Mouse (Mus musculus): Measurements from ENCODE around the gene Sema4d. TPM values are rescaled to one million over a fixed set of nuclear protein-coding genes. Genes with fewer than 3 reads are reported as not detected.

Gene Sema4d
- total RNA-seq, 2 experiments from 2014 or later: 6.5 to 18.8 TPM

GRCm38 (mm10) chr13:51783857-51784256 is 9.7 kb downstream of the Sema4d start:
- no peak for ATAC-seq (replicated peaks; ENCODE audit: low FRiP score, poor library complexity, severe bottlenecking)

- ATAC-seq (replicated peaks; ENCODE audit: low FRiP score, poor library complexity, severe bottlenecking): no peak
These were observed 12.9 kb downstream of the Sema4d start for GRCm38 (mm10) chr13:51780509-51781155.

DNA sequence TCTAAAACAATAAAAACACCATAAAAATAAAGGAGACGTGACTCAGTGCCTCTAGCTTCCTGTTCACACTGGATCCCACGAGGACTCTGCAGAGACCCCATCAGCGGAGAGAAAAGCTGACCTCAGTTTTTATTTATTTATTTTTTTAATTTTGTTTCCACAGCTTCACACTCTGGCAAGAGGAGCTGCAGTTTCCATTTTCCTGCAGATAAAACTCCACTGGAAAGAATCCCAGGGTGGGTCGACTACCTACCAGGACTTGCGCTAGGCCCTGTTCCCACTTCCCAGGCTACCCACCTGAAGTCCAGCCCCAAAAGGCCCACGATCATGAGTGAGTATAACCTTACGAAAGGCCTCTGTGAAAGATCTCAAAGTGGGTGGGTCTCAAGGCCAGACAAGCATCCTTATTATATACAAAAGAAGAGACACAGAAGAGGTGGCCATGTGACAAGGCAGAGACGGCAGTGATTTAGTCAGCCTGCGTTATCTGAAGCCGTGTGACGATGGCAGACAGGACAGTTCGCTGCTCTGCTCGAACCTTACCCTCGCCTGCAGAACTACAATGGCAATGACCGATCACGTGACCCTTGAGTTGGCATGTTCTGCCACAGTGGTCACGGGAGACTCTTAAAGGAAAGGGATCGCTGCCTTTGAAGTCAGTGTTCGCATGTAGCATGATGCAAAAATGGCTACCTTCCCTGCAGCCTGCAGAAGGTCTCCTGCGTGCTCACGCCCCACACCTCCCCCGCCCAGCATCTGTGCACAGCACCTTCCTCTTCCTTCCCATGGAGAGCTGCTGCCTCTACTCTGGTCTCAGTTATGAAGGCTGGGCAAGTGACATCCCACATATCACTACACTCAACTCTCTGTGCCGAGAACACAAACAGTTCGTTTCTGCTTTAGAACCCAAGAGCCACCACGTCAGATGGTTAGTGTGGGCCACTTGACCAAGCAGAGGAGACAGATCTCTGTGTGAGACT is 14.3 kb downstream of the Sema4d start:
- no peak for ATAC-seq (replicated peaks; ENCODE audit: low FRiP score, poor library complexity, severe bottlenecking)

DNA sequence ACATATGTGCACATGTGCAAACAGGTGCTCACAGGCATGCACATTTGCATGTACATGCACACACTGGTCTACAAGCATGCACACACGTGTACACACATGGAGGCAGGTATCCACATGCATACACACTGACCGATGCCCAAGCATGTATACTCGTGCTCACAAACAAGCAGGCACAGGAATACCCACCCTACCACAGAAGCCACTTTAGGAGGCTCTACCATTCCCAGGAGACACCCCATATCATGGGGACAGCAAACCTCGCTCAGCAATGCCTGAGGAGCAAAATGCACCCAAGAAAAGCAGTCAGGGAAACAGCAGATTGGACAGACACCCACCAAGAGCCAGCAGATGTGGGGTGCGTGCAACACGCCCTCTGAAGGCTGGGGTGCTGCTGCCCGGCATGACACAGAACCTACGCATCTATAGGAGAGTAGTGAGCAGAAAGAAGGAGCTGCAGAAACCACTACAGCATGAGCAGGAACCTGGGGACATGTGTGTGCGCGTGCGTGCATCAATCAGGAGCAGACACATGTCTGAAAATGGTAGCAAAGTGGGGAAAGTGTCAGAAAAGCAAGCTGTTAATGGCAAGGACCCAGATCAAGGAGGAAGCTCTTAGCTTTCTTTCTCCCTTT is 15.1 kb downstream of the Sema4d start:
- ATAC-seq (replicated peaks; ENCODE audit: low FRiP score, poor library complexity, severe bottlenecking): no peak

- no peak for ATAC-seq (replicated peaks; ENCODE audit: low FRiP score, poor library complexity, severe bottlenecking)
These were observed 15.7 kb downstream of the Sema4d start for GRCm38 (mm10) chr13:51777738-51778274.

DNA sequence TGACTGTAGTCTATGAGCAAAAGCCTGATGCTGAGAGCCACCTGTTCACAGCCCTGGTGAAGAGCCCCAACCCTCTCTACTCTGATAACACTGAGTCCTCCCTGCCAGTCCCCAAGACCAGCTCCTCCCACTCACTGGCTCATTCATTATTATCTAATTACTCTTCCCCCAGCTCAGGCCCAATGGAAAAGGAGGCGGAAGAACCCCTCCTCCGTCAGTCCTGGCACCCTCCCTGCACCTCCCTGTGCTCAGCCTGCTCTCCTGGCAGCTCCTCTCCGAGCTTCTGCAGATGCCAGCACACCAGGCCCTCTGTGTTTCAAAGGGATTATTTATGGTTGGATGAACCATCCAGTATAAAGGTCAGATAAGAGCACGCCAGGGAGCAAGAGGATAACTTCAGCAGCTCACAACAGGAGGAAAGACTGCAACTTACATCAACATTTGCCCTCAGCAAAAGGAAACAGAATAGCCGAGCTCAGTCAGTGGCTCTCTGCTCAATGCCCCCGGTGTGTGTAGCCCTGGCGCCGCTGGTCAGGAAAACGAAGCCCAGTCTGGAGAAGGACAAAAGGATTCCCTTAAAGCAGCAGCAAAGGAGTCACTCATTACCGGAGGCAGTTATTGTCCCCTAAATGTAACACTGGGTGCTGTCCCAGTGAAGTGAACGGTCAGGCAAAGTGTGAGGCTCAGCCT is 16.4 kb downstream of the Sema4d start:
- peak; percentile 84 for ATAC-seq (replicated peaks; ENCODE audit: low FRiP score, poor library complexity, severe bottlenecking)

- no peak for ATAC-seq (replicated peaks; ENCODE audit: low FRiP score, poor library complexity, severe bottlenecking)
These were observed 17.3 kb downstream of the Sema4d start for GRCm38 (mm10) chr13:51776160-51776737.

- no peak for ATAC-seq (replicated peaks; ENCODE audit: low FRiP score, poor library complexity, severe bottlenecking)
These were observed 21.7 kb downstream of the Sema4d start for GRCm38 (mm10) chr13:51771802-51772206.

GRCm38 (mm10) chr13:51770647-51771427 is 22.7 kb downstream of the Sema4d start:
- no peak for ATAC-seq (replicated peaks; ENCODE audit: low FRiP score, poor library complexity, severe bottlenecking)

GRCm38 (mm10) chr13:51767991-51768761 is 25.4 kb downstream of the Sema4d start:
- ATAC-seq (replicated peaks; ENCODE audit: low FRiP score, poor library complexity, severe bottlenecking): no peak

- ATAC-seq (replicated peaks; ENCODE audit: low FRiP score, poor library complexity, severe bottlenecking): no peak
These were observed 26.0 kb downstream of the Sema4d start for GRCm38 (mm10) chr13:51767513-51767912.

DNA sequence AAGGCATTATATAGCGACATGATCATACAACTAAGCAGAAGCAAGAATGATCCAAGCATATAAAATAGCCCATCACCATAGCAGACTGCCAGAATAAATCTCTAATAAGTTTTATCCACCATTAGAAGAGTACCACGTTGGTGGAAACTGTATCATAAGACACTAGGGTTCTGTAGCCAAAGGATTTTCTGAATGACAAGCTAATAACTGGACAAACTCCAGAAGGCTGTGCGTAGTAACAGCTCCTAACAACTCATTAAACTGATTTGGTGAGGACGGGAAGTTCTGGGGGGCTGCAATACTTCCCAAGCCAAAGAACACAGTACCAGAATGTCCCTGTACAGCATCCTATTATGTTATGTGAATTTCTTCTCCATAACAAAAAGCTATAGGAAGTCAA is 26.8 kb downstream of the Sema4d start:
- no peak for ATAC-seq (replicated peaks; ENCODE audit: low FRiP score, poor library complexity, severe bottlenecking)

DNA sequence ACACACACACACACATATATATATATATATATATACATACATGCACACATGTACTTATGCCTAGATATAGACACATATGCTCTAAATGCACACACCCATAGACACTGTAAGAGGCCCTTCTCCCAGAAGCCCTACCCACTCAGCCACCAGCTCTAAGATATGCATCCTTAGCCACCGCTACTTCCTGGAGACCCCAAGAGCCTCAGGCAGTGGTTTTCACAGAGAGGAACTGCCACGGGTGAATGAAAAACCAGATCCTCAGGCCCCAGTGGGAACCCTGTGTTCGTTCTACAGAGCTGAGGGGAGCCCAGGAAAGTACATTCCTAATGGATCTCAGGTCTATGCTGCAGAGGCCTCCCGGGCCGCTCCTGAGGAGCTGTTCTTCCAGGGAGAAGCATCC is 28.2 kb downstream of the Sema4d start:
- ATAC-seq (replicated peaks; ENCODE audit: low FRiP score, poor library complexity, severe bottlenecking): no peak

- peak; percentile 41; the same call in 1 of the 2 replicates for ATAC-seq (replicated peaks; ENCODE audit: low FRiP score, poor library complexity, severe bottlenecking)
These were observed 30.4 kb downstream of the Sema4d start for GRCm38 (mm10) chr13:51763019-51763698.

DNA sequence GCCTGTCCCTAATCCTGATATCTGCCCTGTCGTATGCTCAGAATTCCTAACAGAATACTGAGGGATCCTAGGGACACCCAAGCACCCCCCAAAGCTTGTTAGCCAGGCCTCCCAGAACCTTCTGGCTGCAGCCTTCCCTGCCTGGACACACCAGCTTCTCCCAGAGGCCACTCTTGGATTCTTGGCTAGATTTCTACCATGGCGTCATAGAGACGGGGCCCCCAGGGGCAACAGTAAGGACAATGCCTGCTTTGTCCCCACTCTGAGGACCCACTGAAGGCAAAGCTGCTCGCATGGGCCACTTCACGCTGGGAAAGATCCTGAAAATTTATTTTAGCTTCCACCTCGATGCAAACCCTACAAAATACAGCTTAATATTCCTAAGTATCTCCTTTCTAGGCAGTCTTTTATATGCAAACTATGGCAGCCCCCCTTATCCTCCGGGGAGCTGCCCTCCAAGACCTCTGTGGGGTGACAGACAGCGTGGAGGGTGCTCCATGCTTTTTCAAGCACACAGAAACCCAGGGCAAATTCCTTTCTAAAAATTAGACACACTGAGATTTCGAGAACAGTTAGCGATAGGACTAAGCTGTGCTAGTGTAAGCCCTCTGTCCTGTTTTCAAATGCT is 32.2 kb downstream of the Sema4d start:
- ATAC-seq (replicated peaks; ENCODE audit: low FRiP score, poor library complexity, severe bottlenecking): no peak

GRCm38 (mm10) chr13:51759256-51759987 is 34.1 kb downstream of the Sema4d start:
- no peak for ATAC-seq (replicated peaks; ENCODE audit: low FRiP score, poor library complexity, severe bottlenecking)

Data from erythroblast, adult 5-6 weeks (primary cell).